ENCODE assay signal across 15 mouse cellular contexts in the genomic region with DNA sequence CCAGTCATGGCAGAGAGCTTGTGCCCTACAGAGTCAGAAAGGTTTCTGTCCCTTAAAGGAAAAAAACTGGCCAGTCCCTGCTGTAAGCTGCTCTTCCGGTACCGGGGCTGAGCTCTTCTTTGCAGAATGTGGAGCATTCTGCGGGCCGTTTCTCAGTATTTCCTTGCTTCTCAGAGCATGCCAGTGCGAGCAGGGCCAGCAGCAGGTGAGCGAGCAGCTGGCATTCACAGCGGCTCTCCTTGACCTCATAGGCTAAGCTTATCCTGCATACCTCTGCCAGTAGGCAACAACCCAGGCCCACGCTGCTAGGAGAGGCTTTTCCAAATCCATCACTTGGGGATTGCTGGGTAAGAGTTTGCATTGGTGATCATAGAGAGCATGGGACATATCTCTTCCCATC.
DNase-seq lines count a peak whose midpoint lies in the region; ATAC-seq and TF ChIP-seq lines count a peak whose summit lies in the region.
"Had no signal": no experiment of that assay in that cellular context is flagged by ENCODE, and none has a peak within 500 bp of the region (broad histone marks: within the 10 kb centered on the region; RNA-seq: fewer than 3 reads in every experiment).

No protein-coding gene starts in this region.

- no peak for TF ChIP-seq EP300 in lung, postnatal 0 days (IDR thresholded peaks at IDR 0.05)

- no peak for TF ChIP-seq CTCF in lung, postnatal 0 days (IDR thresholded peaks at IDR 0.05)

- H3K27ac ChIP-seq in liver, embryonic 13.5 days: peak overlapping the region; percentile 95
- no peak overlapping the region for H3K27ac ChIP-seq in forebrain, embryonic 14.5 days (ENCODE audit: low read depth, low read length)
- H3K27ac ChIP-seq in lung, postnatal 0 days (ENCODE audit: low read length): no peak overlapping the region
- H3K27ac ChIP-seq: neural tube, embryonic 13.5 days had no signal

- 0 out of 2 replicates have a peak overlapping the region, but pooled peaks have one; percentile 2 for H3K9ac ChIP-seq in liver, embryonic 13.5 days
- no peak overlapping the region for H3K9ac ChIP-seq in forebrain, embryonic 14.5 days (ENCODE audit: low read length)
- H3K9ac ChIP-seq in lung, postnatal 0 days (replicated peaks; ENCODE audit: low read depth): no peak overlapping the region
- H3K9ac ChIP-seq: neural tube, embryonic 13.5 days had no signal

- H3K9me3 ChIP-seq in liver, embryonic 13.5 days (replicated peaks): no peaks in the 10 kb centered on the region
- no peaks in the 10 kb centered on the region for H3K9me3 ChIP-seq in forebrain, embryonic 14.5 days (replicated peaks; ENCODE audit: control insufficient read depth, low read length)
- no peaks in the 10 kb centered on the region for H3K9me3 ChIP-seq in lung, postnatal 0 days (ENCODE audit: low read length)
- H3K9me3 ChIP-seq: neural tube, embryonic 13.5 days had no signal

- peaks cover 88% of the 10 kb centered on the region for H3K4me1 ChIP-seq in liver, embryonic 13.5 days (replicated peaks)
- no peaks in the 10 kb centered on the region for H3K4me1 ChIP-seq in forebrain, embryonic 14.5 days (ENCODE audit: control insufficient read depth, insufficient read depth, low read length)
- no peaks in the 10 kb centered on the region for H3K4me1 ChIP-seq in lung, postnatal 0 days (ENCODE audit: insufficient read depth, low read depth, low read length)
- H3K4me1 ChIP-seq: neural tube, embryonic 13.5 days had no signal

- 88% methylated on average over 8 of the region's 8 CpGs for WGBS in liver, embryonic 13.5 days (ENCODE audit: insufficient replicate concordance)
- WGBS in forebrain, embryonic 14.5 days: 91% methylated on average over 8 of the region's 8 CpGs
- WGBS in lung, postnatal 0 days: 85% methylated on average over 8 of the region's 8 CpGs

- DNase-seq in gastrocnemius, adult 18-20 months (ENCODE audit: low spot score): peak; percentile 24
- no peak for DNase-seq in gastrocnemius, postnatal 36 days
- no peak for DNase-seq in liver, embryonic 13.5 days
- no peak for DNase-seq in liver
- peak; percentile 34 for DNase-seq in kidney, postnatal 10 days
- no peak for DNase-seq in forebrain, embryonic 14.5 days (ENCODE audit: low spot score)
- DNase-seq in lung, postnatal 0 days (ENCODE audit: low spot score): no peak
- no peak for DNase-seq in heart, postnatal 25 days (ENCODE audit: low spot score)
- DNase-seq: embryo, embryonic 11 days; heart, adult 18-20 months; heart, postnatal 14 days; lung, adult 2 months; thymus, postnatal 14 days had no signal

- no peak overlapping the region for H3K4me2 ChIP-seq in liver, embryonic 13.5 days
- no peak overlapping the region for H3K4me2 ChIP-seq in forebrain, embryonic 14.5 days (ENCODE audit: low read length)
- no peak overlapping the region for H3K4me2 ChIP-seq in lung, postnatal 0 days (replicated peaks; ENCODE audit: low read depth, low read length)
- H3K4me2 ChIP-seq: neural tube, embryonic 13.5 days had no signal

- intact Hi-C loops in gastrocnemius, postnatal 36 days (cut with DNase I): no loop called here
- intact Hi-C loops in heart, postnatal 25 days (cut with DNase I): no loop called here

- ATAC-seq in liver, embryonic 13.5 days (ENCODE audit: low read depth): no peak
- ATAC-seq in forebrain, embryonic 14.5 days: no peak
- no peak for ATAC-seq in lung, postnatal 0 days
- ATAC-seq: midbrain, embryonic 16.5 days had no signal

- H3K36me3 ChIP-seq in liver, embryonic 13.5 days: no peaks in the 10 kb centered on the region
- no peaks in the 10 kb centered on the region for H3K36me3 ChIP-seq in forebrain, embryonic 14.5 days (ENCODE audit: control insufficient read depth, insufficient read depth, low read length)
- H3K36me3 ChIP-seq in lung, postnatal 0 days (ENCODE audit: insufficient read depth, low read length): no peaks in the 10 kb centered on the region
- H3K36me3 ChIP-seq: neural tube, embryonic 13.5 days had no signal

- no peak overlapping the region for H3K4me3 ChIP-seq in liver, embryonic 13.5 days (replicated peaks)
- no peak overlapping the region for H3K4me3 ChIP-seq in forebrain, embryonic 14.5 days (ENCODE audit: low read depth, low read length)
- H3K4me3 ChIP-seq in lung, postnatal 0 days (ENCODE audit: low read depth, low read length): no peak overlapping the region
- H3K4me3 ChIP-seq: neural tube, embryonic 13.5 days had no signal

- H3K27me3 ChIP-seq in liver, embryonic 13.5 days: no peaks in the 10 kb centered on the region
- H3K27me3 ChIP-seq in forebrain, embryonic 14.5 days (replicated peaks; ENCODE audit: control insufficient read depth, insufficient read depth, low read length): no peaks in the 10 kb centered on the region
- H3K27me3 ChIP-seq in lung, postnatal 0 days (replicated peaks; ENCODE audit: insufficient read depth, low read length): no peaks in the 10 kb centered on the region
- H3K27me3 ChIP-seq: neural tube, embryonic 13.5 days had no signal

Comparison
In these comparisons a context has a peak if more than half of its experiments do, and no peak if none do; other contexts are left out.
1. DNase-seq: peak in gastrocnemius, adult 18-20 months (single experiment) and kidney, postnatal 10 days (single experiment); none in gastrocnemius, postnatal 36 days (0 of 2), liver, embryonic 13.5 days (single experiment), liver (single experiment), forebrain, embryonic 14.5 days (single experiment), lung, postnatal 0 days (single experiment) and heart, postnatal 25 days (single experiment).